Mouse (Mus musculus) mouse embryonic stem cell (cell line): ENCODE results near the gene Rasl10b.

Source experiments
- in situ Hi-C, 2 experiments: fragments of 300-500 bp; cut with MboI; formaldehyde crosslinking; loops; 1 replicate in 1 of 2; 3 replicates in 1 of 2; pipeline ENCODE4 v1.14.3; 2019 to 2020; ENCODE audit warnings: low sequenced_read_pairs in 2 of 2, low pct_unique_long_range_greater_than_20kb in 1 of 2, mixed read lengths in 1 of 2; ENCODE audit not compliant: unreplicated experiment in 1 of 2

Gene Rasl10b

GRCm38 (mm10) chr11:83450550-83450949 is 41.6 kb downstream of the Rasl10b start:
- in situ Hi-C loops = no loop called here

DNA sequence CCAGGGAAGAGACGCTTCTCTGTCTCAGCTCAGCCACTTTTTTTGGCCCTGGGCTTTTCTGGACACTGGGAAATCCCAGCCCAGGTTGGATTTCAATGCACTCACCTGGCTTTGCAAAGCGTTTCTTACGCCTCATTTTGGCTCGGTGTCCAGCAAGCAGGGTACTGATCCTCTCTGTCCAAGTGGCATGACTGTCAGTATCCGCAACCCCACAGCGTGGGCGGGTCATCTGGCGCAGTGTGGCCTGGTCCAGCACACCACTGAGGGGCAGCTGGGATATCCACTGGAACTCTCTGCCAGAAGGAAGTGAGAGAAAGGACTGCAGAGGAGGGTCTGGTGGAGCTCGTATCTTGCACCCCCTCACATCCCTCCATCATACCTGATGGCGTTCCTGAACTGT is 42.3 kb downstream of the Rasl10b start:
- in situ Hi-C loops = no loop called here

GRCm38 (mm10) chr11:83454548-83454947 is 45.6 kb downstream of the Rasl10b start:
- in situ Hi-C loops = no loop called here

DNA sequence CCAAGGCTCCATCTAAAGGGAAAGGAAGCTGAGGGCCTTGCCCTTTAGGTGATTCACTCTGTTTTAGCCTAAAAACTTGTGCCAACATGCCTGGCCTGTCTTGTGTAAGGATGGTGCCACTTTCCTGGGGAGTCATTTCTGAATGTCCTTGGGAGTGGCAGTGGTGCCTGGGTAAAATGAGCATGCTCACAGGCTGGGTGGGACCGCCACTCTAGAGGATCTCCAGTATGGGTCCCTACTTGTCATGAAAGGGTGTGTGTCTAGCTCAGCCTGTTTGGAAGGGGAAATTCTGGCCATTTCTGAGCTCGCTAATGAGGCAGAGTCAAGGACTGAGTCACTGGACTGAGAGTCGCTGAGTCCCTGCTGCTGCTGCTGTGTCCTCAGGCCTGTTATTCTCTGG is 46.7 kb downstream of the Rasl10b start:
- in situ Hi-C loops = no loop called here

- in situ Hi-C loops = no loop called here
Measured at GRCm38 (mm10) chr11:83457257-83457656, 48.3 kb downstream of the Rasl10b start.

- in situ Hi-C loops = no loop called here
Measured at GRCm38 (mm10) chr11:83457912-83458601, 49.1 kb downstream of the Rasl10b start.

- in situ Hi-C loops = no loop called here
Measured at GRCm38 (mm10) chr11:83461462-83462027, 52.6 kb downstream of the Rasl10b start.

GRCm38 (mm10) chr11:83462711-83463244 is 53.8 kb downstream of the Rasl10b start, which contains the start of gene Mmp28:
Mmp28 (minus strand) TSS chr11:83463071.
- in situ Hi-C loops = no loop called here

DNA sequence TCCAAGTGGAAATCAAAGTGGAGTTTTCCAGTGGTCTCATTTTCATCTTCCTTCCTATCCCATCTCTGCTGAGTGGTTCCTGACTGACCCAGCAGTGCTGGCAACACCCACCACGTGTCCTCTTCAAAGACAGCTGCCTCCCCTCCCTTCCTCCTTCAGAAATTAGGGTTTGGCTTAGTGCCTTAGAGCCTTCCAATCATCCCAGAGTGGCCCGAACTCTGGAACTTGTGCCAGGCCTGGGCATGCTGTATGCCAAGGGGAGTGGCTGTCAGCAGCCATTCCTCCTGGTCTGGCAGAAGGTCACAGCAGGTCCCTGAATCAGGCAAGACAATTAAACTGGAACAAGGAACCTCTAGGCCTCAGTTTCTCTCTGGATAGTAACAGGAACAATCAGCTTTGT is 57.0 kb downstream of the Rasl10b start:
- in situ Hi-C loops = no loop called here

DNA sequence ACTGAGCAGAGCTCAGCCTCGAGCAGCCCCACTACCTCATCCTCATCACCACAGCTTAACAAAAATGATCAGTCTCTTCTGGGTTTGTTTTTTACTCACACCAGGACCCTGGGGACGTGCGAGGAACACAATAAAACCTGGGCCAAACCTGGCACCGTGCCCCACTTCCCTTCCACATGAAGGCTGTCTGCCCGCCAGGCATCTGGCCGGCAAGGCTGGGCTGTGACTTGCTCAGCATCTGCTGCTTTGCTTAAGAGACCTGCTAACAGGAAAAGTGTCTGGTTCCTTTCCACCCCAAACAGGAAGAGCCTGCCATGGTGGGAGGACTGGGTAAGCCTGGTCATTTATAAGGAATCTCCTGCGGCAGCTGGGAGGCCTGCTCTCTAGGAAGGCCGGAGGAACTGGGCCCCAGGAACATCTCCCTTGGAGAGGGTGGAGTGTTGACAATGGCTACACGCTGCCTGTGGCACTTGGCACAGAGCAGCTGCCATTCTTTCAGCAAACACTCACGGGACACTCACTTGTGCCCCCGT is 58.2 kb downstream of the Rasl10b start:
- in situ Hi-C loops = no loop called here

- in situ Hi-C loops = no loop called here
Measured at GRCm38 (mm10) chr11:83468765-83469164, 59.8 kb downstream of the Rasl10b start.
